Mouse (Mus musculus) cerebellum, adult 2 months (tissue): ENCODE measurements at regions not wholly inside any gene's neighbourhood (a gene's known extent, or its start where the extent isn't known, plus 50 kb on each side); places are given as distances from the start of the nearest gene placed in this dataset.

Experiments
- CTCF ChIP-seq: fragments of 200-500 bp; IDR thresholded peaks from 2 replicates; pipeline ENCODE4 v1.5.1; 2011; ENCODE audit warnings: low read depth, mild to moderate bottlenecking, control low read depth, low read length, moderate library complexity, borderline replicate concordance; ENCODE audit not compliant: insufficient read depth
- POLR2A ChIP-seq: fragments of 200-500 bp; IDR thresholded peaks from 2 replicates; pipeline ENCODE4 v1.6.1; 2011; ENCODE audit warnings: low read length, control low read depth, borderline replicate concordance; ENCODE audit not compliant: insufficient read depth

DNA sequence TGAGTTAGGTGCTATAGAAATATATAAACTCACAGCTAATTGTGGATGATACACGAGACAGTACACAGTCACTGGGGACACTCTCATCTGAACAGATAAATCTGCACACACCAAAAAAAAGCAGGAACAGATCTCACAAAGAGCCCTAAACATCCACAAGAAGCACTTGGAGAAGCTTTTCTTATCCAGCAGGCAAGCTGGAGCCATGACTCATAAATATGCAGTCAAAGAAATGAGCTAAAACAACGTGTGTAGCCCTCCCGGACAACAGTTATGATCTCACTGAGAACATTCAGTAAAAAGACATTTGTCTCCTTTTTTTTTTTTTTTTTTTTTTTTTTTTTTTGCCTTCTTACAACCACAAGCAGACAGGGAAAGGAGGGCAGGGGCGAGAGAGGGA is 235.1 kb upstream of the Elac2 start:
- TF ChIP-seq POLR2A = no peak
- TF ChIP-seq CTCF = no peak
